Mouse (Mus musculus) C2C12 (cell line): ENCODE data around the gene Pdzd2.

ENCODE experiments used
- CEBPB ChIP-seq: IDR thresholded peaks from one replicate; pipeline ENCODE4 v1.6.1; 2011; ENCODE audit warnings: low read depth, mild to moderate bottlenecking, control low read depth, moderate library complexity
- CTCF ChIP-seq: IDR thresholded peaks from one replicate; pipeline ENCODE4 v1.5.1; 2011; ENCODE audit not compliant: control insufficient read depth, insufficient read depth, insufficient read length
- MAX ChIP-seq: IDR thresholded peaks from one replicate; pipeline ENCODE4 v1.6.1; 2011; ENCODE audit warnings: mild to moderate bottlenecking, control low read depth
- MYOG ChIP-seq: IDR thresholded peaks from one replicate; pipeline ENCODE4 v1.6.1; 2011; ENCODE audit not compliant: control insufficient read depth, insufficient read length; ENCODE audit errors: extremely low read depth
- USF1 ChIP-seq: IDR thresholded peaks from one replicate; pipeline ENCODE4 v1.6.1; 2011; ENCODE audit warnings: low read depth, mild to moderate bottlenecking, control low read depth, moderate library complexity

DNA sequence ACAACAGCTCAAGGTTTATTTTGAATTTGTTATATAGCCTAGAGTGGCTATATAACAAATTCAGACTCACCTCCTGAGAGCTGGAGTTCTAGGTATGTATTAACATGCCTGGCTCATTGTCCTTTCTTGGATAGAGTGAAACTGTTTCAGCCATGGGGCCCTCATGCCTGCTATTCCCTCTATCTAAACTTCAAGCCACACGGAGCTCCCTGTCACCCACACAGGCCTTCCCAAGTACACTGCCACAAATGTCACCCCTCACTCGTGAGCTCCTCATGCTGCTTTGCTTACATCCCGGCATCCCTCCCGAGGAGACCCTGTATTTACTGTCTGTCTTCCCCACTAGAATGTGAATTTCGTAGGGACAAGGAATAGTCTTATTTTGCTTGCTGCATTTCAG lies 103.3 kb downstream of the Pdzd2 start:
- no peak for TF ChIP-seq CTCF
- TF ChIP-seq MYOG, result no peak
- no peak for TF ChIP-seq MAX
- no peak for TF ChIP-seq USF1
- TF ChIP-seq CEBPB, result no peak
